ENCODE assay signal across 28 mouse cellular contexts in genomic region chr9:123818601-123819000, GRCm38 (mm10). TPM values are rescaled to one million over a fixed set of nuclear protein-coding genes. Genes with fewer than 3 reads are reported as not detected.
DNase-seq lines count a peak whose midpoint lies in the region; ATAC-seq and TF ChIP-seq lines count a peak whose summit lies in the region.
"Had no signal": no experiment of that assay in that cellular context is flagged by ENCODE, and none has a peak within 500 bp of the region (broad histone marks: within the 10 kb centered on the region; RNA-seq: fewer than 3 reads in every experiment).

No protein-coding gene starts in this region.

- WGBS in embryonic facial prominence, embryonic 11.5 days: 42% methylated on average over 2 of the region's 2 CpGs
- WGBS in embryonic facial prominence, embryonic 10.5 days: 59% methylated on average over 2 of the region's 2 CpGs
- 84% methylated on average over 2 of the region's 2 CpGs for WGBS in forebrain, embryonic 15.5 days

- TF ChIP-seq CTCF in C2C12 (IDR thresholded peaks at IDR 0.05; ENCODE audit: control insufficient read depth, insufficient read depth, insufficient read length): no peak

- no peak overlapping the region for H3K4me3 ChIP-seq in embryonic facial prominence, embryonic 11.5 days (ENCODE audit: low read depth, low read length)
- H3K4me3 ChIP-seq in embryonic facial prominence, embryonic 10.5 days: no peak overlapping the region
- H3K4me3 ChIP-seq in C2C12 (ENCODE audit: insufficient read depth, poor library complexity, severe bottlenecking): no peak overlapping the region
- no peak overlapping the region for H3K4me3 ChIP-seq in forebrain, embryonic 15.5 days
- H3K4me3 ChIP-seq: embryonic facial prominence, embryonic 13.5 days; forebrain, embryonic 10.5 days; heart, adult 2 months; heart, embryonic 15.5 days; hindbrain, embryonic 10.5 days; intestine, embryonic 15.5 days had no signal

- H3K4me1 ChIP-seq in embryonic facial prominence, embryonic 11.5 days (ENCODE audit: control insufficient read depth, insufficient read depth, low read length): no peaks in the 10 kb centered on the region
- H3K4me1 ChIP-seq in embryonic facial prominence, embryonic 10.5 days: no peaks in the 10 kb centered on the region
- H3K4me1 ChIP-seq in forebrain, embryonic 15.5 days: no peaks in the 10 kb centered on the region
- H3K4me1 ChIP-seq: embryonic facial prominence, embryonic 13.5 days; forebrain, embryonic 10.5 days; hindbrain, embryonic 10.5 days; intestine, embryonic 15.5 days had no signal

- peak; percentile 30 for DNase-seq in embryonic facial prominence, embryonic 11.5 days (ENCODE audit: low spot score)
- no peak for DNase-seq in embryonic facial prominence, embryonic 10.5 days (ENCODE audit: low spot score)
- peak; percentile 1 for DNase-seq in forelimb bud, embryonic 11.5 days (ENCODE audit: low read depth, low spot score)
- DNase-seq in layer of hippocampus, postnatal 25 days (ENCODE audit: extremely low spot score in 1 of 2, low spot score in 1 of 2): no peak
- DNase-seq in ovary, adult 18-20 months (ENCODE audit: low spot score): no peak
- DNase-seq: adrenal gland, adult 2 months; adrenal gland, postnatal 25 days; B cell, adult 2 months; cerebellum, adult 18-20 months; cerebellum, adult 9-11 months; cerebellum, postnatal 36 days; gastrocnemius, postnatal 10 days; heart, adult 2 months; heart, postnatal 14 days had no signal

- no peaks in the 10 kb centered on the region for H3K36me3 ChIP-seq in embryonic facial prominence, embryonic 11.5 days (replicated peaks; ENCODE audit: control insufficient read depth, insufficient read depth, low read depth, low read length)
- peaks cover 80% of the 10 kb centered on the region for H3K36me3 ChIP-seq in embryonic facial prominence, embryonic 10.5 days (replicated peaks)
- peaks cover 18% of the 10 kb centered on the region for H3K36me3 ChIP-seq in C2C12 (ENCODE audit: control insufficient read depth, insufficient read depth)
- peaks cover 22% of the 10 kb centered on the region for H3K36me3 ChIP-seq in forebrain, embryonic 15.5 days

- no peak for ATAC-seq in embryonic facial prominence, embryonic 11.5 days (replicated peaks; ENCODE audit: insufficient number of reproducible peaks, low FRiP score, low TSS enrichment, low read depth)
- no peak for ATAC-seq in forebrain, embryonic 15.5 days (replicated peaks)
- ATAC-seq: forebrain, embryonic 14.5 days; intestine, embryonic 15.5 days; Patski had no signal

- peaks cover 2% of the 10 kb centered on the region for H3K79me3 ChIP-seq in C2C12 (ENCODE audit: low read depth)

- peaks cover 5% of the 10 kb centered on the region for H3K79me2 ChIP-seq in C2C12 (ENCODE audit: control insufficient read depth, insufficient read depth)

- H3K9me3 ChIP-seq in embryonic facial prominence, embryonic 11.5 days (replicated peaks; ENCODE audit: control insufficient read depth, low read length): no peaks in the 10 kb centered on the region
- no peaks in the 10 kb centered on the region for H3K9me3 ChIP-seq in embryonic facial prominence, embryonic 10.5 days
- H3K9me3 ChIP-seq in forebrain, embryonic 15.5 days: no peaks in the 10 kb centered on the region
- H3K9me3 ChIP-seq: embryonic facial prominence, embryonic 13.5 days; forebrain, embryonic 10.5 days; heart, embryonic 15.5 days; hindbrain, embryonic 10.5 days; intestine, embryonic 15.5 days had no signal

- H3ac ChIP-seq in C2C12 (ENCODE audit: control insufficient read depth, insufficient read length, low read depth): peak overlapping the region; percentile 12

- no peak overlapping the region for H3K9ac ChIP-seq in embryonic facial prominence, embryonic 11.5 days (replicated peaks; ENCODE audit: low read length)
- no peak overlapping the region for H3K9ac ChIP-seq in forebrain, embryonic 15.5 days (replicated peaks)
- H3K9ac ChIP-seq: embryonic facial prominence, embryonic 13.5 days; heart, embryonic 15.5 days; hindbrain, embryonic 14.5 days; intestine, embryonic 15.5 days had no signal

- H3K27me3 ChIP-seq in embryonic facial prominence, embryonic 11.5 days (ENCODE audit: control insufficient read depth, insufficient read depth, low read length): no peaks in the 10 kb centered on the region
- no peaks in the 10 kb centered on the region for H3K27me3 ChIP-seq in embryonic facial prominence, embryonic 10.5 days (replicated peaks; ENCODE audit: low read depth, poor library complexity, severe bottlenecking)
- no peaks in the 10 kb centered on the region for H3K27me3 ChIP-seq in C2C12 (ENCODE audit: control insufficient read depth, insufficient read depth, insufficient read length)
- H3K27me3 ChIP-seq in forebrain, embryonic 15.5 days: no peaks in the 10 kb centered on the region
- H3K27me3 ChIP-seq: embryonic facial prominence, embryonic 13.5 days; heart, embryonic 15.5 days; intestine, embryonic 15.5 days; Patski had no signal

- no peak overlapping the region for H3K4me2 ChIP-seq in embryonic facial prominence, embryonic 11.5 days (ENCODE audit: low read depth, low read length)
- H3K4me2 ChIP-seq in forebrain, embryonic 15.5 days (replicated peaks): no peak overlapping the region
- H3K4me2 ChIP-seq: embryonic facial prominence, embryonic 13.5 days; heart, embryonic 11.5 days; heart, embryonic 15.5 days; hindbrain, embryonic 14.5 days; intestine, embryonic 15.5 days had no signal

- H3K27ac ChIP-seq in embryonic facial prominence, embryonic 11.5 days (replicated peaks; ENCODE audit: low read depth, low read length): no peak overlapping the region
- H3K27ac ChIP-seq in embryonic facial prominence, embryonic 10.5 days (replicated peaks): no peak overlapping the region
- no peak overlapping the region for H3K27ac ChIP-seq in forebrain, embryonic 15.5 days (replicated peaks)
- H3K27ac ChIP-seq: embryonic facial prominence, embryonic 13.5 days; forebrain, embryonic 10.5 days; heart, adult 2 months; heart, embryonic 15.5 days; hindbrain, embryonic 10.5 days; hindbrain, embryonic 14.5 days; intestine, embryonic 15.5 days had no signal

TF ChIP-seq in C2C12, 6 proteins besides CTCF, POLR2A, EP300 and RAD21:
- TF ChIP-seq CEBPB (IDR thresholded peaks at IDR 0.05; ENCODE audit: low read depth) (no peak), FOSL1 (IDR thresholded peaks at IDR 0.05; ENCODE audit: insufficient read depth, low read length, poor library complexity, severe bottlenecking) (peak; percentile 31)

RNA-seq across cellular contexts. Expression of gene Cxcr6, which starts 12.3 kb away (rescaled TPM):
- 0.18 TPM in 1 of 2 replicates, not detected in the other for polyA plus RNA-seq in embryonic facial prominence, embryonic 11.5 days (2014; fragmentation: Nextera tagmentation; extraction: Ambion mirVana)
- 0.15 and 0.17 TPM in 2 replicates for polyA plus RNA-seq in embryonic facial prominence, embryonic 10.5 days (2016; fragmentation: Nextera tagmentation; extraction: Ambion mirVana)
- polyA plus RNA-seq in C2C12 (2012; fragmentation: generic; extraction: Trizol): 5.7 TPM
- not detected for total RNA-seq in layer of hippocampus, postnatal 25 days (2021)
- polyA plus RNA-seq in forebrain, embryonic 15.5 days (2015; fragmentation: Nextera tagmentation; extraction: Ambion mirVana): 0.15 and 0.18 TPM in 2 replicates
- total RNA-seq: adrenal gland, postnatal 25 days; gastrocnemius, postnatal 10 days; gastrocnemius, postnatal 4 days; MEL had no signal
- polyA plus RNA-seq: hindbrain, embryonic 10.5 days had no signal

RNA-seq across cellular contexts. Expression of gene Fyco1, which starts 33.1 kb away (rescaled TPM):
- polyA plus RNA-seq in embryonic facial prominence, embryonic 11.5 days (2014; fragmentation: Nextera tagmentation; extraction: Ambion mirVana): 5.1 and 5.8 TPM in 2 replicates
- polyA plus RNA-seq in embryonic facial prominence, embryonic 10.5 days (2016; fragmentation: Nextera tagmentation; extraction: Ambion mirVana): 10.9 and 11.2 TPM in 2 replicates
- polyA plus RNA-seq in C2C12 (2012; fragmentation: generic; extraction: Trizol): 4.1 TPM
- 10 to 100 TPM; 34.4 to 44.5 TPM for total RNA-seq in layer of hippocampus, postnatal 25 days (2021)
- polyA plus RNA-seq in forebrain, embryonic 15.5 days (2015; fragmentation: Nextera tagmentation; extraction: Ambion mirVana): 16.5 and 16.8 TPM in 2 replicates

RNA-seq across cellular contexts. Expression of gene Xcr1, which starts 43.2 kb away (rescaled TPM):
- not detected in 2 replicates for polyA plus RNA-seq in embryonic facial prominence, embryonic 11.5 days (2014; fragmentation: Nextera tagmentation; extraction: Ambion mirVana)
- polyA plus RNA-seq in embryonic facial prominence, embryonic 10.5 days (2016; fragmentation: Nextera tagmentation; extraction: Ambion mirVana): not detected in 2 replicates
- 0.62 TPM for polyA plus RNA-seq in C2C12 (2012; fragmentation: generic; extraction: Trizol)
- not detected for total RNA-seq in layer of hippocampus, postnatal 25 days (2021)
- polyA plus RNA-seq in forebrain, embryonic 15.5 days (2015; fragmentation: Nextera tagmentation; extraction: Ambion mirVana): 0.06 TPM in 2 replicates
- total RNA-seq: gastrocnemius, postnatal 4 days; heart, adult 2 months; MEL had no signal
- polyA plus RNA-seq: embryonic facial prominence, embryonic 13.5 days; frontal cortex, adult 2 months; heart, embryonic 11.5 days; heart, embryonic 15.5 days; intestine, embryonic 15.5 days had no signal

Comparison
In these comparisons a context has a peak if more than half of its experiments do, and no peak if none do; other contexts are left out.
1. DNase-seq: peak in embryonic facial prominence, embryonic 11.5 days (single experiment) and forelimb bud, embryonic 11.5 days (single experiment); none in embryonic facial prominence, embryonic 10.5 days (single experiment), layer of hippocampus, postnatal 25 days (0 of 2) and ovary, adult 18-20 months (single experiment).